Mouse (Mus musculus): ENCODE results near the gene Car5a. TPM values are rescaled to one million over a fixed set of nuclear protein-coding genes. Genes with fewer than 3 reads are reported as not detected.

Gene Car5a
- polyA plus RNA-seq, 2 experiments, result 0.87 to 1.3 TPM

GRCm38 (mm10) chr8:121875517-121875916 lies 69.2 kb downstream of the Car5a start:
- H3K4me1 ChIP-seq (replicated peaks; ENCODE audit: control insufficient read depth in 2 of 2, insufficient read depth in 2 of 2, low read length in 1 of 2), result peaks cover 0 to 11% of the 10 kb centered on the region in 2 experiments; a peak in 2 of 4 replicates
- DNase-seq (ENCODE audit: low read depth in 3 of 3, low spot score in 3 of 3) (no peak), ATAC-seq (ENCODE audit: insufficient read depth) (no peak)
- no peak overlapping the region for H3K4me3 ChIP-seq (ENCODE audit: insufficient read depth in 1 of 2, low read depth in 2 of 2, low read length in 2 of 2)
- H3K9ac ChIP-seq (replicated peaks), result no peak overlapping the region
- H3K27ac ChIP-seq, result no peak overlapping the region
- WGBS (ENCODE audit: insufficient replicate concordance), result 52% methylated on average over 9 of the region's 9 CpGs
- TF ChIP-seq EP300 (IDR thresholded peaks at IDR 0.05; ENCODE audit: low read depth), result no peak
- no peak for TF ChIP-seq CTCF (IDR thresholded peaks at IDR 0.05; ENCODE audit: low read depth)
- H3K4me2 ChIP-seq (ENCODE audit: low read depth), result no peak overlapping the region
- no peaks in the 10 kb centered on the region for H3K9me3 ChIP-seq (ENCODE audit: control insufficient read depth, low read length)
- H3K27me3 ChIP-seq (ENCODE audit: control insufficient read depth, insufficient read depth, low read length), result no peaks in the 10 kb centered on the region
- no peaks in the 10 kb centered on the region; the same call in 1 of the 2 replicates for H3K36me3 ChIP-seq (replicated peaks; ENCODE audit: control insufficient read depth, insufficient read depth, low read depth)

GRCm38 (mm10) chr8:121875045-121875444 lies 69.7 kb downstream of the Car5a start:
- no peak overlapping the region for H3K4me2 ChIP-seq (ENCODE audit: low read depth)
- H3K36me3 ChIP-seq (replicated peaks; ENCODE audit: control insufficient read depth, insufficient read depth, low read depth), result no peaks in the 10 kb centered on the region; the same call in 1 of the 2 replicates
- no peak overlapping the region for H3K9ac ChIP-seq (replicated peaks)
- ATAC-seq (ENCODE audit: insufficient read depth) (no peak), DNase-seq (ENCODE audit: low read depth in 3 of 3, low spot score in 3 of 3) (no peak)
- no peak for TF ChIP-seq CTCF (IDR thresholded peaks at IDR 0.05; ENCODE audit: low read depth)
- no peak for TF ChIP-seq EP300 (IDR thresholded peaks at IDR 0.05; ENCODE audit: low read depth)
- peaks cover 0 to 11% of the 10 kb centered on the region in 2 experiments; a peak in 2 of 4 replicates for H3K4me1 ChIP-seq (replicated peaks; ENCODE audit: control insufficient read depth in 2 of 2, insufficient read depth in 2 of 2, low read length in 1 of 2)
- H3K9me3 ChIP-seq (ENCODE audit: control insufficient read depth, low read length), result no peaks in the 10 kb centered on the region
- 59% methylated on average over 3 of the region's 3 CpGs for WGBS (ENCODE audit: insufficient replicate concordance)
- H3K27me3 ChIP-seq (ENCODE audit: control insufficient read depth, insufficient read depth, low read length), result no peaks in the 10 kb centered on the region
- no peak overlapping the region for H3K27ac ChIP-seq
- H3K4me3 ChIP-seq (ENCODE audit: insufficient read depth in 1 of 2, low read depth in 2 of 2, low read length in 2 of 2), result no peak overlapping the region

GRCm38 (mm10) chr8:121874031-121874430 lies 70.7 kb downstream of the Car5a start:
- Histone ChIP-seq H3K9me3 (ENCODE audit: control insufficient read depth, low read length) (no peaks in the 10 kb centered on the region), H3K4me3 (ENCODE audit: insufficient read depth in 1 of 2, low read depth in 2 of 2, low read length in 2 of 2) (no peak overlapping the region), H3K36me3 (replicated peaks; ENCODE audit: control insufficient read depth, insufficient read depth, low read depth) (no peaks in the 10 kb centered on the region), H3K27me3 (ENCODE audit: control insufficient read depth, insufficient read depth, low read length) (no peaks in the 10 kb centered on the region), H3K9ac (replicated peaks) (no peak overlapping the region), H3K4me2 (ENCODE audit: low read depth) (no peak overlapping the region), H3K4me1 (replicated peaks; ENCODE audit: control insufficient read depth in 2 of 2, insufficient read depth in 2 of 2, low read length in 1 of 2) (peaks cover 0 to 11% of the 10 kb centered on the region in 2 experiments; a peak in 2 of 4 replicates), H3K27ac (no peak overlapping the region)
- DNase-seq (ENCODE audit: low read depth in 3 of 3, low spot score in 3 of 3), result peak in 2 of 3 experiments; percentile 19 to 39
- ATAC-seq (ENCODE audit: insufficient read depth), result peak; percentile 52; the same call in 1 of the 2 replicates
- 44% methylated on average over 9 of the region's 9 CpGs for WGBS (ENCODE audit: insufficient replicate concordance)
- TF ChIP-seq CTCF (IDR thresholded peaks at IDR 0.05; ENCODE audit: low read depth), result peak; percentile 93
- no peak for TF ChIP-seq EP300 (IDR thresholded peaks at IDR 0.05; ENCODE audit: low read depth)

GRCm38 (mm10) chr8:121871833-121872440 lies 72.8 kb downstream of the Car5a start:
- H3K4me1 ChIP-seq (replicated peaks; ENCODE audit: control insufficient read depth in 2 of 2, insufficient read depth in 2 of 2, low read length in 1 of 2), result peaks cover 0 to 11% of the 10 kb centered on the region in 2 experiments; a peak in 2 of 4 replicates
- DNase-seq (ENCODE audit: low read depth in 3 of 3, low spot score in 3 of 3) (no peak), ATAC-seq (ENCODE audit: insufficient read depth) (no peak)
- 33% methylated on average over 10 of the region's 10 CpGs for WGBS (ENCODE audit: insufficient replicate concordance)
- H3K27me3 ChIP-seq (ENCODE audit: control insufficient read depth, insufficient read depth, low read length), result no peaks in the 10 kb centered on the region
- H3K36me3 ChIP-seq (replicated peaks; ENCODE audit: control insufficient read depth, insufficient read depth, low read depth), result no peaks in the 10 kb centered on the region
- no peak overlapping the region for H3K4me2 ChIP-seq (ENCODE audit: low read depth)
- no peak overlapping the region for H3K4me3 ChIP-seq (ENCODE audit: insufficient read depth in 1 of 2, low read depth in 2 of 2, low read length in 2 of 2)
- no peak overlapping the region for H3K27ac ChIP-seq
- 0 out of 2 replicates have a peak, but pooled peaks have one; percentile 6 for TF ChIP-seq CTCF (IDR thresholded peaks at IDR 0.05; ENCODE audit: low read depth)
- TF ChIP-seq EP300 (IDR thresholded peaks at IDR 0.05; ENCODE audit: low read depth), result no peak
- no peak overlapping the region for H3K9ac ChIP-seq (replicated peaks)
- H3K9me3 ChIP-seq (ENCODE audit: control insufficient read depth, low read length), result no peaks in the 10 kb centered on the region

- WGBS (ENCODE audit: insufficient replicate concordance), result 66% methylated on average over 2 of the region's 2 CpGs
- H3K36me3 ChIP-seq (replicated peaks; ENCODE audit: control insufficient read depth, insufficient read depth, low read depth), result no peaks in the 10 kb centered on the region
- no peaks in the 10 kb centered on the region for H3K27me3 ChIP-seq (ENCODE audit: control insufficient read depth, insufficient read depth, low read length)
- no peak overlapping the region for H3K4me3 ChIP-seq (ENCODE audit: insufficient read depth in 1 of 2, low read depth in 2 of 2, low read length in 2 of 2)
- no peak overlapping the region for H3K9ac ChIP-seq (replicated peaks)
- ATAC-seq (ENCODE audit: insufficient read depth), result no peak
- H3K9me3 ChIP-seq (ENCODE audit: control insufficient read depth, low read length), result no peaks in the 10 kb centered on the region
- H3K4me2 ChIP-seq (ENCODE audit: low read depth), result no peak overlapping the region
- TF ChIP-seq CTCF (IDR thresholded peaks at IDR 0.05; ENCODE audit: low read depth) (no peak), EP300 (IDR thresholded peaks at IDR 0.05; ENCODE audit: low read depth) (no peak)
- H3K27ac ChIP-seq, result no peak overlapping the region
- DNase-seq (ENCODE audit: low read depth in 3 of 3, low spot score in 3 of 3), result no peak
- H3K4me1 ChIP-seq (replicated peaks; ENCODE audit: control insufficient read depth in 2 of 2, insufficient read depth in 2 of 2, low read length in 1 of 2), result peaks cover 0 to 5% of the 10 kb centered on the region in 2 experiments; a peak in 2 of 4 replicates
These were observed 74.5 kb downstream of the Car5a start for GRCm38 (mm10) chr8:121870190-121870589.
